8 mouse cellular contexts compared by ENCODE assay signal in the genomic region with DNA sequence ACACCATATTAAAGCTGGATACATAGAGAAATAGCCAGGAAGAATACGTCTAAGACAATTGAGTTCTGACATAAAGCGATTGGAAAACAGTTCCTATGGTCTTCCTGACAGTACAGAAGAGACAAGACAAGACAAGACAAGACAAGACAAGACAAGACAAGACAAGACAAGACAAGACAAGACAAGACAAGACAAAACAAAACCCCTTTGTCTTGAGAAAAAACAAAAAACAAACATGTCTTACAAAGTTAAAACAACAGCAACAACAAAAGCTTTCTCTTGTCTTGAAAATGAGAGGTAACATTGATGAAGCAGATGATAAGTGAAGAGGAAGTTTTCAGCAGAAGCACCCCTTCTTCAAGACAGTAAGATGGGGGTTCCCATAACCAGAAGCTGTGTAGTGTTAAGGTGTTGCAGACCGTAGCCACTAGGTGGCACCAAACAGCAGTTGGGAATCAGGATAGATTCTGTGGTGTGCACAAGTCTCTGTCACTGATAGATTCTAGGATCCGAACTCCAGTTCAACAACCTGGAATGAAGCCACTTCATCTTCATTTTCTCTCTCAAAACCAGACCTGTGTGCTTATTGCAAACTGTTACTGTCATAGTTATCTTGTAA. TPM values are rescaled to one million over a fixed set of nuclear protein-coding genes. Genes with fewer than 3 reads are reported as not detected.
DNase-seq lines count a peak whose midpoint lies in the region; ATAC-seq lines count a peak whose summit lies in the region.

No protein-coding gene starts in this region.

- peak; percentile 65 for DNase-seq in liver
- peak; percentile 78 to 82 for DNase-seq in cerebellum, postnatal 14 days
- peak; percentile 8 to 9 for DNase-seq in gastrocnemius, adult 8-10 months (ENCODE audit: low spot score in 2 of 2)
- peak; percentile 9 to 64 for DNase-seq in kidney, adult 8-10 months
- peak; percentile 82 for DNase-seq in limb, embryonic 11.5 days (ENCODE audit: low spot score)
- peak; percentile 40 to 73 for DNase-seq in spleen, postnatal 4 days (ENCODE audit: low spot score in 2 of 2)

- no peak overlapping the region for H3K9ac ChIP-seq in liver, embryonic 12.5 days
- H3K9ac ChIP-seq in limb, embryonic 11.5 days (ENCODE audit: low read length), result no peak overlapping the region

- H3K9me3 ChIP-seq in liver, embryonic 12.5 days (replicated peaks), result no peaks in the 10 kb centered on the region
- H3K9me3 ChIP-seq in limb, embryonic 11.5 days (ENCODE audit: control insufficient read depth, low read length), result no peaks in the 10 kb centered on the region

- WGBS in liver, embryonic 12.5 days (ENCODE audit: insufficient replicate concordance), result 25% methylated on average over 4 of the region's 4 CpGs
- 45% methylated on average over 4 of the region's 4 CpGs for WGBS in limb, embryonic 11.5 days

- no peaks in the 10 kb centered on the region for H3K27me3 ChIP-seq in liver, embryonic 12.5 days (replicated peaks)
- H3K27me3 ChIP-seq in limb, embryonic 11.5 days (ENCODE audit: control insufficient read depth, insufficient read depth, low read length), result no peaks in the 10 kb centered on the region

- no peak overlapping the region for H3K27ac ChIP-seq in liver, embryonic 12.5 days
- no peak overlapping the region for H3K27ac ChIP-seq in limb, embryonic 11.5 days (replicated peaks; ENCODE audit: low read depth, low read length)

- H3K36me3 ChIP-seq in liver, embryonic 12.5 days, result no peaks in the 10 kb centered on the region
- H3K36me3 ChIP-seq in limb, embryonic 11.5 days (ENCODE audit: control insufficient read depth, insufficient read depth, low read length), result no peaks in the 10 kb centered on the region

- H3K4me3 ChIP-seq in liver, embryonic 12.5 days, result no peak overlapping the region
- H3K4me3 ChIP-seq in limb, embryonic 11.5 days (ENCODE audit: low read depth, low read length), result no peak overlapping the region

- no peak overlapping the region for H3K4me2 ChIP-seq in liver, embryonic 12.5 days
- no peak overlapping the region for H3K4me2 ChIP-seq in limb, embryonic 11.5 days (ENCODE audit: low read depth, severe bottlenecking)

- ATAC-seq in liver, embryonic 12.5 days, result no peak
- ATAC-seq in limb, embryonic 11.5 days (ENCODE audit: insufficient number of reproducible peaks, low FRiP score, low TSS enrichment, low read depth), result no peak
- ATAC-seq in monocyte, adult 5-6 weeks (replicated peaks; ENCODE audit: insufficient number of reproducible peaks, low FRiP score, low TSS enrichment, poor library complexity, severe bottlenecking), result peak; percentile 97

- no peaks in the 10 kb centered on the region for H3K4me1 ChIP-seq in liver, embryonic 12.5 days
- no peaks in the 10 kb centered on the region for H3K4me1 ChIP-seq in limb, embryonic 11.5 days (ENCODE audit: control insufficient read depth, insufficient read depth, low read length)

RNA-seq across cellular contexts. Expression of a gene that starts 15.0 kb away (rescaled TPM):
- 0.10 and 0.14 TPM in 2 replicates for polyA plus RNA-seq in liver, embryonic 12.5 days (2016; fragmentation: Nextera tagmentation; extraction: Ambion mirVana)
- not detected for total RNA-seq in gastrocnemius, adult 8-10 months (2022)
- polyA plus RNA-seq in limb, embryonic 11.5 days (2014; fragmentation: Nextera tagmentation; extraction: Ambion mirVana), result not detected in 2 replicates
- total RNA-seq in monocyte, adult 5-6 weeks (2017), result 20.6 to 39.3 TPM (median 26.1 TPM) in 3 replicates

Comparison
In these comparisons a context has a peak if more than half of its experiments do, and no peak if none do; other contexts are left out.
1. DNase-seq: peak in every context shown above with its lines; median percentile 82 in limb, embryonic 11.5 days; 80 in cerebellum, postnatal 14 days; 65 in liver; 56 in spleen, postnatal 4 days; 36 in kidney, adult 8-10 months; 8 in gastrocnemius, adult 8-10 months.
2. RNA of a gene that starts 15.0 kb away (total RNA-seq): 20.6 to 39.3 TPM in monocyte, adult 5-6 weeks; not detected in gastrocnemius, adult 8-10 months; every median in the first group is over 10 times any median in the second.